Mouse (Mus musculus): Measurements from ENCODE around the gene Prl8a1.

Gene Prl8a1

GRCm38 (mm10) chr13:27582071-27582470 is at the start of gene Prl8a1:
TSS of gene Prl8a1 (minus strand) at chr13:27582171.
- DNase-seq (ENCODE audit: low spot score): no peak

- DNase-seq (ENCODE audit: low spot score): no peak
Measured at GRCm38 (mm10) chr13:27610482-27610881, 28.5 kb upstream of the Prl8a1 start, which contains the start of gene Prl7b1. TSS of gene Prl7b1 (minus strand) at chr13:27610582.

- DNase-seq (ENCODE audit: low spot score): no peak
Measured at GRCm38 (mm10) chr13:27564506-27564905, 17.5 kb downstream of the Prl8a1 start, which contains the start of gene Prl8a9. TSS of gene Prl8a9 (minus strand) at chr13:27564606.

- no peak for DNase-seq (ENCODE audit: low spot score)
Measured at GRCm38 (mm10) chr13:27553336-27553735, 28.6 kb downstream of the Prl8a1 start.

All from MN1 (cell line).